Mouse (Mus musculus) gastrocnemius, adult 18-20 months (tissue): ENCODE data around the gene Borcs8. TPM values are rescaled to one million over a fixed set of nuclear protein-coding genes. Genes with fewer than 3 reads are reported as not detected.

ENCODE experiments used
- DNase-seq: peaks from one replicate; pipeline ENCODE4 v3.0.0; 2021; ENCODE audit warnings: low spot score
- microRNA-seq: library from miRNA; unstranded; fragments of <30 nt; microRNA quantifications from one replicate; pipeline ENCODE4 v1.2.0, GENCODE M21; 2021
- total RNA-seq, 2 experiments: library from RNA; stranded (reverse); gene quantifications; 2 replicates each; pipeline ENCODE4 v1.2.3; 2021

Borcs8 gene
- total RNA-seq, 2 experiments from 2014 or later, result 13.4 to 15.0 TPM

DNA sequence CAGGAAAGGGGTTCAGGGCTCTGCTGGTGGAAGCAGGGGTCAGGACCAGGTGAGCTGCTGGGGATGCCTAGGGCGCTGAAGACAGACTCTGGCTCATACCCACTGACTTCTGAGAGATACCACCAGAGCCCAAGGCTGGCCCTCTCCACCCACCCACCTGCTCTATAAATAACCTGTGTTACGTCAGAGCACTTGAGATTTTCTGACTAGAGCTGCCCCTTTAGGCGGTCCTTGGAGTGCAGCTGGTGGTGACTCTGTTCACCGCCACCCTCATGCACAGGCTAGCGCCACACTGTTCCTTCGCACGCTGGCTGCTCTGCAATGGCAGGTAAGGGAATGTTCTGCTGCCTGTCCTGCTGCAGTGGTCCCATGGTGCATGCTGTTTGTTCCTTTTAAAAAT, 34.8 kb downstream of the Borcs8 start:
- DNase-seq, result no peak

DNA sequence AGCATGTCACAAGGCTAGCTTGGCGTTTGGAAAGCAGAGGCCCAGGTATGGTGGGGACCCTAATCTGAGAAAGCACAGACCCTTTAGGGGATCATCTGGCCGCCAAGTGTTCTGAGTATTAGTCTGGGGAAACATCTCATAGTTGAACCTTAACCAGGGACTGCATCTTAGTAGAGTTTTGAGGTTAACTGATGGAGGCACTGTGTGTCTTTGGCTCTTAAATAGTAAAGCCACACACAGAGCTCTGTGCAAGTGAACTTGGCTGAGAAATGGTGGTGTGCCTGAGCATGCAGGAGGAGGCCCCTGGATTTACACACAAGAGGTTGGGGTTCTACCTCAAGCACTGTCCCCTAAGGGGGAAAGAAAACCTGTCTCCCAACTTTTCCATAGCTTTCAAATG, 38.9 kb downstream of the Borcs8 start:
- no peak for DNase-seq

DNA sequence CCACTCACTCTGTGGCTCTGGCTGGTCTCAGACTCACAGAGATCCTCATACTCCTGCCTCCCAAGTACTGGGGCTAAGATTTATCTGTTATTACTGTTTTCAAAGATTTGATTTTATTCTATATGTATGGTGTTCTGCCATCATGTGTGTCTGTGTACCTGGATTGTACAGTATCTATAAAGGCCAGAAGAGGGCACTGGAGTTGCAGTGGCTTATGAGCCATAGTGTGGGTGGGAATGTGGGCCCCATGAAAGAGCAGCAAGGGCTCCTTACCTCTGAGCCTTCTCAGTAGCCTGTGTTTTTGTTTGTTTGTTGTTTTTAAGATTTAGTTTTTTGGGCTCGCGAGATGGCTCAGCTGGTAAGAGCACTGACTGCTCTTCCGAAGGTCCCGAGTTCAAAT, 39.8 kb downstream of the Borcs8 start:
- DNase-seq, result no peak

DNA sequence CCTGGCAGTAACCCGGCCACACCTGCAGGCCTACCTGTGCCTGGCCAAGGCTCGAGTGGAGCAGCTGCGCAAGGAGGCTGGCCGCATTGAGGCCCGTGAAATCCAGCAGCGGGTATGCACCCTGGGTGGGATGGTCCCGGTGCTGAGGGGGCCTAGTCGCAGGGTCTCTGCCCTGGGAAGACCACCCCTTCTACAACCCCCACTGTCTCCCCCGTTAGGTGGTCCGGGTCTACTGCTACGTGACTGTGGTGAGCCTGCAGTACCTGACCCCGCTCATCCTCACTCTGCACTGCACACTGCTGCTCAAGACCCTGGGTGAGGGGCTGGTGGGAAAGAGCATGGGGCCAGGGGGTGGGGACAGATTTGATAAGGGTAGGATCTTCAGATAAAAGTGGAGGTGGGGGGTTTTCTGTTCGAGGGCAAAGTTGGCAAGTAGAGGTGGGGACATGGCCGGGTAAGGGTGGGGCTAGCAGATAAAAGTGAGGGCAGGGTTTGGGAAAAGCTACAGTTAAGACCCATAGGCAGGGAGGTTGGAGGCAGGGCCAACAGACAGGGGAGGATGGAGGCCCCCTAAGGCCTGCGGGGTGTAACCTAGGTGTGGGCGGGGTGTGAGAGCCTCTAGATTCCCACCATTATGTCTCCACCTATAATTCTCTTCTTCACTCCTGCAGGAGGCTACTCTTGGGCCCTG, 42.1 kb downstream of the Borcs8 start:
- no peak for DNase-seq

DNA sequence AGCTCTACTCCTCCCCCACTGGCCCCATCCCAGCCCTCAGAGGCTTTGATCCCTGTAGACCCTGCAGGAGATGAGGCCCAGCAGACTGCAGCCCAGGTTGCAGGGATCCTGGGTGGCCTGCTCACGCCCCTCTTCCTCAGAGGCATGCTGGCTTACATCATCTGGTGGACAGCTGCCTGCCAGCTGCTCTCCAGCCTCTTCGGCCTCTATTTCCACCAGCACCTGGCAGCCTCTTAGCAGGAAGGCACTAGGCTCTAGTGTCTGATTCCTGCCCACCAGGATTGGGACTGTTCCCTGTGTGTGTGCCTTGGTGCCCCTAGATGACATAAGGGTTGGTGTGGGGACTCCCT, 42.6 kb downstream of the Borcs8 start:
- DNase-seq, result no peak

DNA sequence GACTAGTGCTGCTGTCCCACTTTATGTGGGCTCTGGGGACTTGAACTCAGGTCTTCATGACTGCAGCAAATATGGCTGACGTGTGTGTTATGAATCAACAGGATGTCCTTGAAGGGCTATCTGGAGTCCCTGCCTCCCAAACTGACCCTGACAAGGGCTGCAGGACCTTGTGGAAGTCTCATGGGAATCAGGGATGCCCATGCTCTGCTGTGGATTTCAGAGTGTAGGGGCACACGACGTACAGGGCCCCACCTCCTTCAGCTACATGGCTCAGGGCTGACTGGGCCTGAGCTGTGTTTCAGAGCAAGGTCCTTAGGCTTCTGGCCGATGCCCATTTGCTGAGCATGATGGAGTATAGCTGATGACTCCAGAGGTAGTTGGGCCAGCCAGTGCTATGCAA, 43.9 kb downstream of the Borcs8 start:
- no peak for DNase-seq

DNA sequence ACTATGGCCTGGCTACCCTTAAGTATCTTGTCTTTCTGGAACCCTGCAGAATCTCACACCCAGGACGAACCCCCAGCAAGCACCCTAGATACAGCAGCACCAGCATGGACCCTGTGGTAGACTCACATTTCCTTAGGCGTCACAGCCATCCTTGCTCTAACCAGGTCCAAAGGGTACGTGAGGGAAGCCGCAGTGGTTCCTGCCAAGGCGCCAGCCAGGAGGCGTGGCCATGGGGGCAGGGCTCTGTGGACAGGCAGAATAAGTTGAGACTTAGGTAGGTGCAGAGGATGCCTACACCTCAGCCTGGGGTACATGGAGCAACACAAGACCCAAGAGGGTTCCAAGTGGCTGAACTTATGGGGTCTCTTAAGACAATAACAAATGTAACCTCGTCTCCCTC, 49.4 kb downstream of the Borcs8 start:
- no peak for DNase-seq

DNA sequence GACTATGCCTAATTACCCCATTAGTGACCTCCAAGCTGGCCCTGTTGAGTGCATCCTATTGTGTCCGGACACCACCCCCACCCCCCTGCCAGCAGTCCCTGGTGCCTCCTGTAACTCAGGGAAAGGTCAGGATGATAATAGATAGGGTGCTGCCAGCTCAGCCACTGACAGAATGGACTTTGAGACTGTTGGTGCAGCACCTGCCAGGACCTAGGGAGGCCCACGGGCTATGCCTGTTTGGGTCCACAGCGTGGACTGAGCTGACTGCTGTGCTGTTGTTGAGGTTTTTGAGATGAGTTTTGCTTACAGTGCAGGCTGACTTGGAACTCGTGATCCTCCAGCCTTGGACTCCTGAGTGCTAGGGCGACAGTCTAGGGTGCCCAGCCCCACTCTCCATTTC, 53.9 kb downstream of the Borcs8 start:
- no peak for DNase-seq

DNA sequence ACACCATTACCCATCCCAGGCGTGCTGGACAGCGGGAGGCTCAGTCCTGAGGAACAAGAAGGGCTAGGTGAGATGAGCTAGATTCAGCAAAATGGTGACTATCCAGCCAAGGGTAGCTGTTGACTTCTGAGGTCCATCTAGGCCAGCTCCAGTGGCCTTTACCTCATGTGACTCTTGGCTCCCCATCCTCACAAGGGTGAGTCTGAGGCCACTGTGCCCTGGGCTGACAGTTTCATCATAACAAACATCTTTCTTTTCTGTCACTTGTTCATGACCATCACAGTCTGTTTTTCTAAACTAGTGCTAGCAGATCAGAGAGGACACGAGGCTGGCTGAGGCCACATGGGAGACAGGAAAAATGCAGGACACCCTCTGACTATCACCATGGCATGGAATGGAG, 54.9 kb downstream of the Borcs8 start:
- DNase-seq, result no peak

DNA sequence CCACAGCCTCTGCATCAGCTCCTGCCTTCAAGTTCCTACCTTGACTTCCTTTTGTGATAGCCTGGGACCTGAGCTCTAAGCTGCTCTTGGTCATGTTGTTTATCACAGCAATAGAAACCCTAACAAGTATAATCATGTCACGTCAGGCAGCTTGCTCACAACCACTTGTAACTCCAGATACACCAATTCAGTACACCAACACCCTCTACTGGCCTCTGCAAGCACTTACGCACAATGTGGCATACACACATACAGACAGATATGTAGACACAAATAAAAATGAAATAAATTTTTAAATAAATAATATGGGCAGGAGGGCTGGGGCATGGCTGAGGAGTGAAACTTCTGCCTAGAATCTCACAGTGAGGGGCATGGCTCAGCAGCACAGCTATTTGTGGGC, 56.5 kb downstream of the Borcs8 start:
- DNase-seq, result no peak

Small RNA genes lying within 50 kb of the gene (microRNA-seq; reads per million reads assigned to microRNA genes)
- not detected for gene Mir7066

Other genes with a start within 250 kb of the Borcs8 start
- not detected for gene Tssk6, start 237.3 kb upstream of the Borcs8 start, total RNA-seq
- 100 to 1,000 TPM; 347 to 364 TPM for gene Ndufa13, start 236.9 kb upstream of the Borcs8 start, total RNA-seq
- 1 to 10 TPM; 8.3 to 9.7 TPM for gene Yjefn3, start 236.8 kb upstream of the Borcs8 start, total RNA-seq
- 10 to 100 TPM; 28.6 to 38.8 TPM for gene Gatad2a, start 143.1 kb upstream of the Borcs8 start, total RNA-seq
- 10 to 100 TPM; 21.7 to 22.5 TPM for gene Mau2, start 96.8 kb upstream of the Borcs8 start, total RNA-seq
- 10 to 100 TPM; 16.1 to 19.5 TPM for gene Sugp1, start 96.7 kb upstream of the Borcs8 start, total RNA-seq
- under 1 TPM; 0.62 to 0.64 TPM for gene Tm6sf2, start 66.6 kb upstream of the Borcs8 start, total RNA-seq
- gene Hapln4, start 56.0 kb upstream of the Borcs8 start, total RNA-seq, result not detected
- not detected for gene Ncan, start 18.6 kb upstream of the Borcs8 start, total RNA-seq
- gene Nr2c2ap, start 8.2 kb upstream of the Borcs8 start, total RNA-seq, result 1 to 10 TPM; 4.5 to 4.9 TPM
- gene Rfxank, start 345 bp upstream of the Borcs8 start, total RNA-seq, result 1 to 10 TPM; 7.4 to 9.1 TPM
- under 1 TPM; 0.23 to 0.28 TPM for gene Mef2b, start 212 bp downstream of the Borcs8 start, total RNA-seq
- 10 to 100 TPM; 75.2 to 88.4 TPM for gene Tmem161a, start 32.9 kb downstream of the Borcs8 start, total RNA-seq
- gene Slc25a42, start 72.8 kb downstream of the Borcs8 start, total RNA-seq, result 10 to 100 TPM; 26.7 to 31.1 TPM
- gene Sugp2, start 94.7 kb downstream of the Borcs8 start, total RNA-seq, result 10 to 100 TPM; 37.4 to 49.4 TPM
- 1 to 10 TPM; 6.9 to 7.9 TPM for gene Armc6, start 95.0 kb downstream of the Borcs8 start, total RNA-seq
- gene Homer3, start 143.3 kb downstream of the Borcs8 start, total RNA-seq, result 1 to 10 TPM; 2.9 to 3.8 TPM
- 10 to 100 TPM; 27.4 to 28.6 TPM for gene Ddx49, start 163.0 kb downstream of the Borcs8 start, total RNA-seq
- gene Cope, start 163.0 kb downstream of the Borcs8 start, total RNA-seq, result 100 to 1,000 TPM; 133 to 135 TPM
- gene Cers1, start 176.3 kb downstream of the Borcs8 start, total RNA-seq, result 10 to 100 TPM; 13.4 to 15.9 TPM
- 1 to 10 TPM; 1.9 to 2.1 TPM for gene Gdf1, start 190.3 kb downstream of the Borcs8 start, total RNA-seq
- gene Upf1, start 213.8 kb downstream of the Borcs8 start, total RNA-seq, result 10 to 100 TPM; 29.8 to 31.1 TPM
- gene Comp, start 234.1 kb downstream of the Borcs8 start, total RNA-seq, result 10 to 100 TPM in 1 of 2 experiments, 1 to 10 TPM in 1; 6.9 to 14.9 TPM